Mouse (Mus musculus) lung, postnatal 0 days (tissue): ENCODE results near the gene Pla2g2f.

Source experiments
- CTCF ChIP-seq: IDR thresholded peaks from 2 replicates; pipeline ENCODE4 v1.5.1; 2016; ENCODE audit warnings: antibody characterized with exemption, mild to moderate bottlenecking
- EP300 ChIP-seq: IDR thresholded peaks from 2 replicates; pipeline ENCODE4 v1.6.1; 2016; ENCODE audit warnings: antibody characterized with exemption, mild to moderate bottlenecking, control low read depth

DNA sequence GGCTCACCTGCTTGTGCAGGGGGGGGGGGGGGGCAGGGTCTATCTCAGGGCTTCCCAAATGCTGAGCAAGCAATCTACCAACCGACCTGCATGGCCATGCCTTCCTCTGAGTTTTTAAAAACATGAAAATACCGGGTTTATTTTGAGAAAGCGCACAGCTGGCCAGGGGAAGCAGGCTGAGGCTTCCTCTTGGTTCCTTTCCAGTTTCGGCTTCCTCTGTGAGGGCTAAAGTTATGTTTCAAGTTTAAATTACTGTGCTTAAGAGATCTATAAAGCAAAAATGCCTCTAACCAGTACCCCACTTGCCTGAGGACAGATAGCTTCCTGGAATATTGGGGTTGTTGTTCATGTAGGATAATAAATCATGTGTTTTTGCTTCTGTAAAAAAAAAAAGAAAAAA, 28.7 kb upstream of the Pla2g2f start:
- no peak for TF ChIP-seq CTCF
- no peak for TF ChIP-seq EP300
